Mouse (Mus musculus) neural tube, embryonic 11.5 days (tissue): ENCODE measurements around the gene Uba5. TPM values are rescaled to one million over a fixed set of nuclear protein-coding genes. Genes with fewer than 3 reads are reported as not detected.

Source experiments
- ATAC-seq: fragments of 200-750 bp; cut with Nextera tagmentation; 2 replicates; pipeline ENCODE4 v1.8.0; 2017; ENCODE audit warnings: moderate number of reproducible peaks, mild to moderate bottlenecking, moderate TSS enrichment, moderate library complexity; ENCODE audit not compliant: insufficient read depth, low FRiP score, low TSS enrichment
- DNase-seq: peaks from one replicate; pipeline ENCODE4 v3.0.0-alpha.2; 2015; ENCODE audit warnings: low spot score
- H3K27ac ChIP-seq: fragments of 300-500 bp; sonication (generic); 2 replicates; pipeline ENCODE4 v1.5.1; 2014; ENCODE audit warnings: low read depth, mild to moderate bottlenecking, low read length
- H3K27me3 ChIP-seq: fragments of 300-500 bp; sonication (generic); 2 replicates; pipeline ENCODE4 v1.6.1; 2014; ENCODE audit warnings: mild to moderate bottlenecking, low read length, mixed read lengths; ENCODE audit not compliant: control insufficient read depth, insufficient read depth
- H3K36me3 ChIP-seq: fragments of 300-500 bp; sonication (generic); 2 replicates; pipeline ENCODE4 v1.6.1; 2014; ENCODE audit warnings: mild to moderate bottlenecking, low read length, moderate library complexity, mixed read lengths; ENCODE audit not compliant: control insufficient read depth, insufficient read depth
- H3K4me1 ChIP-seq: fragments of 300-500 bp; sonication (generic); 2 replicates; pipeline ENCODE4 v1.6.1; 2014; ENCODE audit warnings: low read length, mixed read lengths; ENCODE audit not compliant: control insufficient read depth, insufficient read depth
- H3K4me2 ChIP-seq: fragments of 300-500 bp; sonication (generic); 2 replicates; pipeline ENCODE4 v1.6.1; 2014; ENCODE audit warnings: low read depth, mild to moderate bottlenecking, moderate library complexity
- H3K4me3 ChIP-seq: fragments of 300-500 bp; sonication (generic); 2 replicates; pipeline ENCODE4 v1.5.1; 2014; ENCODE audit warnings: low read depth, low read length
- H3K9ac ChIP-seq: fragments of 300-500 bp; sonication (generic); 2 replicates; pipeline ENCODE4 v1.6.1; 2014; ENCODE audit warnings: mild to moderate bottlenecking, low read length
- H3K9me3 ChIP-seq: fragments of 300-500 bp; sonication (generic); 2 replicates; pipeline ENCODE4 v1.6.1; 2016; ENCODE audit warnings: low read length; ENCODE audit not compliant: control insufficient read depth
- WGBS: fragments of 180-500 bp; shearing (Covaris S2); extraction: QIAGEN DNeasy Blood & Tissue Kit; methylation state at CpG from one replicate; pipeline ENCODE4 v1.1.7; 2014; 5-methylcytosine and 5-hydroxymethylcytosine counted together
- polyA plus RNA-seq: library from polyadenylated mRNA; unstranded; fragments of >200 nt; fragmentation: Nextera tagmentation; extraction: Ambion mirVana; gene quantifications from 2 replicates; pipeline ENCODE4 v1.2.1, GENCODE M21; 2014

The Uba5 gene
- polyA plus RNA-seq, 1 experiment from 2014 or later = 64.6 TPM

DNA sequence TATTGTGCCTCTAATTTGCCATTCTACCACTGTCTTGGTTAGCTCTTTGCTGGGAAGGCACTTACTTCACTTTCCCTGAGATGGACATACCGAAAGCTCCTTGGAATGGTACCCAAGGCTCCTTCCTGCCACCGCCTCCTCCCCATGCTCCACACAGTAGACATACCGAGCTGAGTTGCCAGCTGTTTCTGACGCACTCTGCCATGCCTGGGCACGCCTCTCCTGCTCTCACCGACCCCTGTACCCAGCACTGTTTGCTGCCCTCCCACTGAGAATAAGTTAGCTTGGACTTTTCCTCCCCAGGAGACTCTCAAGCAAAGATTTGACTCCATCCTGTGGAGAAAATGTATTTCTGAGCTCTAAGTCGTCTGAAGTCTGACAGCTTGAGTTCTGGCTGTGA, 37.9 kb upstream of the Uba5 start:
- WGBS = 62% methylated on average over 7 of the region's 7 CpGs
- no peak overlapping the region for H3K27ac ChIP-seq
- DNase-seq = no peak
- H3K9ac ChIP-seq = no peak overlapping the region
- H3K4me1 ChIP-seq = no peaks in the 10 kb centered on the region
- ATAC-seq = no peak
- H3K36me3 ChIP-seq = no peaks in the 10 kb centered on the region
- H3K4me3 ChIP-seq = no peak overlapping the region
- no peak overlapping the region for H3K4me2 ChIP-seq
- no peaks in the 10 kb centered on the region for H3K27me3 ChIP-seq
- H3K9me3 ChIP-seq = no peaks in the 10 kb centered on the region

DNA sequence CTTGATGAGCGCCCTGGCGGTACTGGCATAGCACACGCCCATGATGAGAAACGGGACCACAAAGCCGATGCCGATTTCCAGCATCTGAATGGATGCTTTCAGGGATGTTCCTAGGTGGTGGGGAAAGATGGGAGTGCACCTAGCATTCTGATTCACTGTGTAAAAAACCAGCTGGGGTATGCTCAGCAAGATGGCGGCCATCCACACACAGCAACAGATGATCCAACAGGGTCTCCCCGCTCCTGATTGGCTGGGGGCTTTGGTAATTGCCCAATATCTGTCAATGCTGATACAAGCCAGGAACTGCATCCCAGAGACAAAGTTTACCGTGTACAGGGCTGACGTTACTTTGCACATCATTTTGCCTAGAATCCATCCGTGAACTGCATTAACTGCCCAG, 36.1 kb upstream of the Uba5 start:
- H3K4me2 ChIP-seq = no peak overlapping the region
- H3K36me3 ChIP-seq = no peaks in the 10 kb centered on the region
- H3K4me3 ChIP-seq = no peak overlapping the region
- ATAC-seq = no peak
- no peaks in the 10 kb centered on the region for H3K9me3 ChIP-seq
- no peaks in the 10 kb centered on the region for H3K27me3 ChIP-seq
- 93% methylated on average over 11 of the region's 11 CpGs for WGBS
- no peak for DNase-seq
- H3K9ac ChIP-seq = no peak overlapping the region
- H3K4me1 ChIP-seq = no peaks in the 10 kb centered on the region
- no peak overlapping the region for H3K27ac ChIP-seq

DNA sequence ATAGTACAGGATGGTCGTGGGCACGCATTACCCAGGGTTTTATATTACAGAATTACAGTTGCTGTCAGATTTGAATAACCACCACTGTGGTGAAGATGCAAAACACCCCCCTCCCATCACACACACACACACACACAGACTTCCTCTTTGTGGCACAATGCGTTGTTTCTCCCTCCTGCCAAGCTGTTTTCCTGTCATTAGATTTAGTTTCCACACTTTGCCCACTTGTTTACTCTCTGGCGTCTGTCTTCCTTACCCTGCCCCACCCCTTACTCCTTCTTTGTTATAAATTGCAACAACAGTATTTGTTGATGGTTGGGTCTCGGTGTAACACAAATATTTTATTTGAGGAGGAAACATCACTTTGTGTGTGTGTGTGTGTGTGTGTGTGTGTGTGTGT, 35.3 kb upstream of the Uba5 start:
- no peaks in the 10 kb centered on the region for H3K27me3 ChIP-seq
- DNase-seq (no peak), ATAC-seq (no peak)
- no peak overlapping the region for H3K27ac ChIP-seq
- H3K4me2 ChIP-seq = no peak overlapping the region
- H3K4me1 ChIP-seq = no peaks in the 10 kb centered on the region
- H3K4me3 ChIP-seq = no peak overlapping the region
- H3K9ac ChIP-seq = no peak overlapping the region
- no peaks in the 10 kb centered on the region for H3K9me3 ChIP-seq
- no peaks in the 10 kb centered on the region for H3K36me3 ChIP-seq
- 83% methylated on average over 5 of the region's 5 CpGs for WGBS

DNA sequence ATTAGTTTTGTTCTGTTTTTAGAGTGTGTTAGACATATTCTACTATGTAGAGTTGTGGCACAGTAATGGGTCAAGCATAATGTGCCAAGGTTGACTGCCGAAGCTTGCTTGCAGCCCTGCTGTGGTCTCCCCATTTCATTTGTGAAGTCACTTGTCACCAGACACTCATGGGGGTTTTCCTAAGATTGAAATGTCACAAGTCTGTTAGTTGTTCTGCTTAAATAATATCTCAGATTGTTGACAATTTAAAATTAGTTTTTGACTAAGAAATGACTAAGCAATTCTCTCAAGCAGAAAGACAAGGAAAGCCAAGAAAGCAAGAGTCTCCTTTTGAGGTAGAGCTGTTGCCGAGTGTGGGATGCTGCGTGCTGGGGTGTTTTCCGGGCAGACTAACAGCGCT, 30.0 kb upstream of the Uba5 start:
- no peak overlapping the region for H3K4me3 ChIP-seq
- H3K9ac ChIP-seq = no peak overlapping the region
- no peaks in the 10 kb centered on the region for H3K27me3 ChIP-seq
- no peaks in the 10 kb centered on the region for H3K4me1 ChIP-seq
- ATAC-seq (no peak), DNase-seq (no peak)
- 92% methylated on average over 5 of the region's 5 CpGs for WGBS
- H3K9me3 ChIP-seq = no peaks in the 10 kb centered on the region
- no peak overlapping the region for H3K4me2 ChIP-seq
- H3K36me3 ChIP-seq = no peaks in the 10 kb centered on the region
- H3K27ac ChIP-seq = no peak overlapping the region

DNA sequence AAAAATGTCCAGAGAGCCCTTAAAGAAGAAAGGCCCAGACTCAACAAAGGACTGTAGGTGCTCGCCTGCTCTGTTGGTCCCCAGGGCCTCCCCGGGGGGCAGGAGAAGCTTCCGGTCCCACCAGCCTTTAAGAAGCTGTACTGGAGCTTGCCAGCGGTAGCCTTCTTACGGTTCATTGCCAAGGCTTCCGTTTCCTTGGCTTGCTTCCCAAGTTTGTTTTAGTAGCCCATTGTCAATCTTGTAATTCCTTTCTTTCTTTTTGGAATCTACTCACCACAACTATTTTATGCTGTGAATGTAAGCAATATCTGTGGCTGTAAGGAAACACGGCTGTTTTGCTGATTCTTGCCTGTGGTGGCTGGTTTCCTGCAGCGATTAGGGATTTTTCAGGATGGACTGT, 25.6 kb upstream of the Uba5 start:
- 81% methylated on average over 8 of the region's 8 CpGs for WGBS

DNA sequence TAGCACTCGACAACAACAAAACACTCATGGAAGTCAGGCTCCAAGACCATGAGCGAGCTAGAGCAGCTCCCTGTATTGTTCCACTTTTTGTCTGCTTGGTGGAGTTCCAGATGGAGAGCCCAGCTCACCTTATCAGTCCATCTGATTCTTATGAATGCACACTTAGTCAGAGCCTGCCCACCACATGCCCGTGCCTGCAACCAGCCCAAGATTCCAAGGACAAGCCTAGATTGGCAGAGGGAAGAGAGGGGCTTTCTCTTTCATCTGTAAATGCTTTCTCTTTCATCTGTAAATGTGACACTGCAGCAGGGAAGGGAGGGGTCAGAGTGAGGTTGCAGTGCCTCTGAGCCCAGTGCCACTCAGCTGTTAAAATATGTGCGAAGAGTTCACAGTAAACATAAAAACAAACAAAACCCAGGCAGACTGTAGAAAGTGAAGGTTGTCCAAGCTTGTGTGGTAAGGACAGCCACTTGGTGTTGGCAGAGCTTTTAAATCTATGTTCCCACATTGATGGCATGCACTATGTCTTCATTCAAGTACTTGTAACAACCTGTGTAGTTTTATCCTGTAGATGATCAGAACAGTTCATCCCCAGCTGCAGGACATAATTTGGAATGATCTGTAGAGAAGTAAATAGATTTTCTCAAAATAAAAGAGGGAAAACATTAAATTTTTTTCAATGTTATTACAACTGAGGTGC, 22.9 kb upstream of the Uba5 start:
- ATAC-seq (no peak), DNase-seq (no peak)
- Histone ChIP-seq H3K4me2 (no peak overlapping the region), H3K4me3 (no peak overlapping the region), H3K27me3 (no peaks in the 10 kb centered on the region), H3K27ac (no peak overlapping the region), H3K9ac (no peak overlapping the region), H3K36me3 (no peaks in the 10 kb centered on the region), H3K9me3 (no peaks in the 10 kb centered on the region), H3K4me1 (no peaks in the 10 kb centered on the region)
- WGBS = 57% methylated on average over 4 of the region's 4 CpGs

More for the DNA sequence above, 25.6 kb upstream of the Uba5 start:
- Histone ChIP-seq H3K4me2 (no peak overlapping the region), H3K27me3 (no peaks in the 10 kb centered on the region), H3K4me3 (no peak overlapping the region), H3K36me3 (no peaks in the 10 kb centered on the region), H3K27ac (no peak overlapping the region), H3K9me3 (no peaks in the 10 kb centered on the region), H3K9ac (no peak overlapping the region), H3K4me1 (no peaks in the 10 kb centered on the region)
- no peak for ATAC-seq
- no peak for DNase-seq

DNA sequence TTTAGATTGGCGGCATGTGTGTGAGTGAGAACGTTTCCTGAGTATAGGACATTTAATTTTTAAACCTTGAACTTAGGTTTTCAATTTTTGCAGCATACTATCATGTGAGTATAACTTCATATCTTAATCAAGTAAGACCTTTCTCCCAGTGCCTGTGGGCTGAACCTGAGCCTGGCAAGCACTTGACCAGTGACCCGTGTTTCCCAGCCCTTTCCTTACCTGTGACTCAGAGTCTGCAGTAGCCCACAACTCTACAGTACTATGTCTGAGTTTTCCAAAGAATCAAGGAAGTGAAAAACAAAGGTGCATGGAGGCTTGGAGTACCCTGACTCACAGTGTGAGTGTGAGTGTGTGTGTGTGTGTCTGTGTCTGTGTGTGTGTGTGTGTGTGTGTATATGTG, 17.1 kb upstream of the Uba5 start:
- DNase-seq (no peak), ATAC-seq (no peak)
- H3K4me1 ChIP-seq = no peaks in the 10 kb centered on the region
- H3K4me3 ChIP-seq = no peak overlapping the region
- WGBS = 82% methylated on average over 3 of the region's 3 CpGs
- H3K27ac ChIP-seq = no peak overlapping the region
- H3K27me3 ChIP-seq = no peaks in the 10 kb centered on the region
- H3K36me3 ChIP-seq = no peaks in the 10 kb centered on the region
- H3K4me2 ChIP-seq = no peak overlapping the region
- H3K9me3 ChIP-seq = no peaks in the 10 kb centered on the region
- no peak overlapping the region for H3K9ac ChIP-seq

DNA sequence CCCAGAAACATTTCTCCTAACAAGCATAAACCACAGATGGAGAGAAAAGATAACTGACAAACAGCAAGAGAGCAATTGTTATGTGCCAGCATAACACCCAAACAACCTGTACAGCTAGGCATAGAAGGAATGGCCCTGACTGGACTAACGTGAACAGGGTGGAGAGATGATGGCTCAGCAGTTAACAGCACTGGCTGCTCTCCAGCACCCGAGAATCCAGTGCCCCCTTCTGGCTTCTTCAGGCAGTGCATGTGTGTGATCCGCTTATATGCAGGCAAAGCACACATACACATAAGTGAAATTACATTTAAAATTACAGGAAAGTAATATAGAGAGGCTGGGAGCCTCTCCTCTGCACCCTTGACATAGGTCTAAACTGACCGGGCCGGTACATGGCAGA, 16.4 kb upstream of the Uba5 start:
- Histone ChIP-seq H3K9me3 (no peaks in the 10 kb centered on the region), H3K27ac (no peak overlapping the region), H3K4me1 (no peaks in the 10 kb centered on the region), H3K4me3 (no peak overlapping the region), H3K36me3 (no peaks in the 10 kb centered on the region), H3K4me2 (no peak overlapping the region), H3K9ac (no peak overlapping the region), H3K27me3 (no peaks in the 10 kb centered on the region)
- ATAC-seq (no peak), DNase-seq (peak; percentile 57)
- WGBS = 58% methylated on average over 5 of the region's 5 CpGs

DNA sequence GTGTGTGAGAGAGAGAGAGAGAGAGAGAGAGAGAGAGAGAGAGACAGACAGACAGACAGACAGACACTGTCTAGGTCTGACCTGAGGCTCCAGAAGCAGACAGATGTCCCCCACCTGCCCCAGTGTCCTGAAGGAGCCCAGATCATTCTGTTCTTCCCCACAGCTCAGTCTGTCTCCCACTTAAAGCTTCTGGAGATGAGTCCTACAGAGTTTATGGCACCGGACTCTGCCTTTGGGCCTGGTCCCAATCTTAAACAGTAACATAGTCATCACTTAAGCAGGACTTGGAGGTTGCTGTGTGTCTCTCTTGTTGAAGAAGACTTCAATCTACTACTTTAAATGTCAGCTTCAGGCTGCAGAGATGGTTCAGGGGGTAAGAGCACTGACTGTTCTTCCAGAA, 15.8 kb upstream of the Uba5 start:
- H3K4me2 ChIP-seq = no peak overlapping the region
- no peaks in the 10 kb centered on the region for H3K36me3 ChIP-seq
- ATAC-seq = no peak
- H3K4me3 ChIP-seq = no peak overlapping the region
- 100% methylated on average over 1 of the region's 1 CpGs for WGBS
- no peaks in the 10 kb centered on the region for H3K4me1 ChIP-seq
- no peak overlapping the region for H3K9ac ChIP-seq
- no peak overlapping the region for H3K27ac ChIP-seq
- DNase-seq = no peak
- H3K9me3 ChIP-seq = no peaks in the 10 kb centered on the region
- no peaks in the 10 kb centered on the region for H3K27me3 ChIP-seq
